Mouse (Mus musculus): ENCODE results near the gene Cdhr5. TPM values are rescaled to one million over a fixed set of nuclear protein-coding genes. Genes with fewer than 3 reads are reported as not detected.

The Cdhr5 gene
- 0.07 and 0.11 TPM in 2 replicates for polyA plus RNA-seq (2015; fragmentation: Nextera tagmentation; extraction: Ambion mirVana)

DNA sequence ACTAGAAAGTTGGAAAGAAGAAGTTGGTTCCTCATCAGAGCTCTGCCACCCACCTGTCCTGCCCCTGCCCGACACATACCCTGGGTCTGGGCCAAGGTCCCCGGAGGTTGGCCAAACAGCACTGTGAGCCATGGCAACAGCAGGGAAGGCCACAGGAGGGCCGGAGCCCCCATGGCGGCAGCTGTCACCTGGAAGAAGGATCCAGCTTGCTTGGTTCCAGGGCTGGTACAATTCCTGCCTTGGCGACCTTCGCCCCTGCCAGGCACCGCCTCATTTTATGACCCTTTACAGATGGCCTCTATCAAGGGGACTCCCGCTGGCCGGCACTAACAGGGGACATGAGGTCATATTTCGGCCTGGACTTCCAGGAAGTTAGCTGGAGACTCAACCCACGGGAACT lies at the start of gene Cdhr5:
Gene Cdhr5 (minus strand): TSS at position 241 of the 400 bp plus-strand sequence.

GRCm38 (mm10) chr7:141291921-141292582 lies 15.5 kb upstream of the Cdhr5 start, which contains the start of gene Drd4:
TSS of gene Drd4 (plus strand) at chr7:141292006.

DNA sequence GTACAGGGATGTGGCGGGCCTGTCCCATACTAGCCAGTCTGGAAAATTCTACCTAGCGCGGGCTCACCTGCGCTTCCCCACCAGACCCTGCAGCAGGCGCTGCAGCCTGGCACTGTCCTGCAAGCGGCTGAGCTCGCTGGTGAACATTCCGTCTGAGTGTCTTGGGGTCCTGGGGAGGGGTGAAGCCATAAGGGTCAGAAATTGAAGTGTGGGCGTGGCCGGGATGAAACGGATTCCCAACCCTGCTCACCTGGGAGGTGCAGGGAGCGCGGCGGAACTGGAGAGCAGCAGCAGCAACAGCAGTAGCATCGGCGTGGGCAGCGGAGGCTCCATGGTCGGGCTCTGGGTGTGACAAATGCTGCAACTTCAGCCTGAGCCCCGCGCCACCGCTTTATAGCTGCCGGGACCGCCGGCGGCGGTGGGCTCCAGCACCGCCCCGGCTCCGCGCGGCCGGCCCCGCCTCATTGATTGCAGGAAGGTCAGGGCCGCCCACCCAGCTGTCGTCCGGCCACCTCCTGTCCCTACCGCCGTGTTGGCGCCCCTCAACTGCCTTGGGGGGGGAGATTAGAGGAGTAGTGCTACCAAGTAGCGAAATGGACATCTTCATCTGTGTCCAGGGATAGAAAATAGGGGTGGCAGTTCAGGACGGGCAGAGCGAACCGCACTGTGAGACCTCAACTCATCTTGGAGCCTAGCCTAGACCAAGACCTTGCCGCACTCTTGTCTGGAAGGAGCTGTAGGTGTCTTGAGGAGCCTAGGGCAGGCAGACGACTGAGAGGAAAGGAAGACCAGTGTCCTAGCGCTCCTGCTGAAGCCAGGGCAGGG lies 2.4 kb upstream of the Cdhr5 start, which contains the start of gene Sct:
Gene Sct (minus strand): TSS at position 368 of the 825 bp plus-strand sequence.

GRCm38 (mm10) chr7:141265739-141266561 lies 10.6 kb downstream of the Cdhr5 start, which contains the start of gene Irf7:
TSS of gene Irf7 (minus strand) at chr7:141266481.

DNA sequence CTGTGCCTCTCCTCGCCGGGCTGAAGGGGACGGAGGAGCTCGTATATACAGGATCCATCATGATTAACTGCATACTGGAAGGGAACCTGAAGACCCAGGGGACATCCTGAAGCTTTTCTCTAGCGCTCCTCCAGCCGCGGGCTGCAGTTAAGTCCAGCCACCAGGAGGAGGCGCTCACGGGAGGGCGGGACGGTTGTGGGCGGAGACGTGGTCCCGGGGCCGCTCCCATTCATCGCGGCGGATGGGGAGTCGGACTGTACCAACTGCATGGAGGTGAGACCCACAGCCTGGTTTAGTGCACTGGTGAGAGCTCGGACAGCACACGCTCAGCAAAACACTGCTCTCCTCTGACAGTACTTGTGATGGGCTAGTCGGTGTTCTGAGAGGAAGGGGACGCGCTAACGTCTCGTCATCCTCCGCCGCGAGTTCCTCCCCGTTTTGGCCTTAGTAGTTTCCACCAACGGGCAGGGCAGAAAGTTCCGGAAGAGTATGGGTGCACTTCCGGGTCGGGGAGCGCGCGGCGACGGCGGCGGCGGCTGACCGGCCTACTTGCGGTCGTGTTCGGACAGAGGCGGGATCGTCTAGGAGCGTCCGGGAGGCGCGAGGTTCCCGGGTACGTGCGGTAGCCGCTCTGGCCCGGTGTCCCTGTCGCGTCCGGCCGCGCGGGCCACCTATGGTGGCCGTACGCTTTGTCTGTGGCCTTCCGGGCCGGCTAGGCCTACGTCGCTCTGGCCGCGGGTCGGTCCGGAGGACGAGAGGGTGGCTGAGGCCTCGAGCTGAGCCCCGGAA lies 48.1 kb downstream of the Cdhr5 start, which contains the start of gene Phrf1:
Gene Phrf1 (plus strand): TSS at position 506 of the 789 bp plus-strand sequence.

MicroRNAs encoded within 50 kb of the gene (microRNA counts, 519-probe panel; counts per million panel counts)
- microRNA mmu-miR-210: 6,251 counts per million, percentile 53 among the panel's probes with 10 or more counts

Other genes with a start within 250 kb of the Cdhr5 start
- gene Gm17387, start 247.7 kb downstream of the Cdhr5 start, polyA plus RNA-seq (2015; fragmentation: Nextera tagmentation; extraction: Ambion mirVana): not detected in 2 replicates
- 0.29 and 0.49 TPM in 2 replicates for gene B4galnt4, start 215.7 kb downstream of the Cdhr5 start, polyA plus RNA-seq (2015; fragmentation: Nextera tagmentation; extraction: Ambion mirVana)
- gene Pkp3, start 198.6 kb downstream of the Cdhr5 start, polyA plus RNA-seq (2015; fragmentation: Nextera tagmentation; extraction: Ambion mirVana): 2.2 and 3.6 TPM in 2 replicates
- gene Sigirr, start 176.2 kb downstream of the Cdhr5 start, polyA plus RNA-seq (2015; fragmentation: Nextera tagmentation; extraction: Ambion mirVana): 8.6 and 9.9 TPM in 2 replicates
- gene Ano9, start 159.0 kb downstream of the Cdhr5 start, polyA plus RNA-seq (2015; fragmentation: Nextera tagmentation; extraction: Ambion mirVana): 0.29 and 0.60 TPM in 2 replicates
- gene Ptdss2, start 154.4 kb downstream of the Cdhr5 start, polyA plus RNA-seq (2015; fragmentation: Nextera tagmentation; extraction: Ambion mirVana): 137 and 167 TPM in 2 replicates
- 61.3 and 72.7 TPM in 2 replicates for gene Rnh1, start 103.9 kb downstream of the Cdhr5 start, polyA plus RNA-seq (2015; fragmentation: Nextera tagmentation; extraction: Ambion mirVana)
- gene Hras, start 82.8 kb downstream of the Cdhr5 start, polyA plus RNA-seq (2015; fragmentation: Nextera tagmentation; extraction: Ambion mirVana): 62.2 and 63.7 TPM in 2 replicates
- 4.3 and 4.7 TPM in 2 replicates for gene Lrrc56, start 82.6 kb downstream of the Cdhr5 start, polyA plus RNA-seq (2015; fragmentation: Nextera tagmentation; extraction: Ambion mirVana)
- gene Lmntd2, start 62.7 kb downstream of the Cdhr5 start, polyA plus RNA-seq (2015; fragmentation: Nextera tagmentation; extraction: Ambion mirVana): 0.22 and 0.33 TPM in 2 replicates
- gene Rassf7, start 60.9 kb downstream of the Cdhr5 start, polyA plus RNA-seq (2015; fragmentation: Nextera tagmentation; extraction: Ambion mirVana): 9.9 and 12.2 TPM in 2 replicates
- gene Phrf1, start 48.0 kb downstream of the Cdhr5 start, polyA plus RNA-seq (2015; fragmentation: Nextera tagmentation; extraction: Ambion mirVana): 32.7 and 37.2 TPM in 2 replicates
- 32.5 and 46.0 TPM in 2 replicates for gene Irf7, start 10.3 kb downstream of the Cdhr5 start, polyA plus RNA-seq (2015; fragmentation: Nextera tagmentation; extraction: Ambion mirVana)
- 10.2 and 15.9 TPM in 2 replicates for gene Sct, start 2.3 kb upstream of the Cdhr5 start, polyA plus RNA-seq (2015; fragmentation: Nextera tagmentation; extraction: Ambion mirVana)
- 0.10 and 0.55 TPM in 2 replicates for gene Drd4, start 15.2 kb upstream of the Cdhr5 start, polyA plus RNA-seq (2015; fragmentation: Nextera tagmentation; extraction: Ambion mirVana)
- 26.7 and 31.4 TPM in 2 replicates for gene Deaf1, start 50.9 kb upstream of the Cdhr5 start, polyA plus RNA-seq (2015; fragmentation: Nextera tagmentation; extraction: Ambion mirVana)
- 25.3 and 26.4 TPM in 2 replicates for gene Tmem80, start 51.0 kb upstream of the Cdhr5 start, polyA plus RNA-seq (2015; fragmentation: Nextera tagmentation; extraction: Ambion mirVana)
- 1.6 and 2.0 TPM in 2 replicates for gene Eps8l2, start 62.1 kb upstream of the Cdhr5 start, polyA plus RNA-seq (2015; fragmentation: Nextera tagmentation; extraction: Ambion mirVana)
- 532 and 557 TPM in 2 replicates for gene Taldo1, start 115.4 kb upstream of the Cdhr5 start, polyA plus RNA-seq (2015; fragmentation: Nextera tagmentation; extraction: Ambion mirVana)
- 27.9 and 38.0 TPM in 2 replicates for gene Gatd1, start 137.3 kb upstream of the Cdhr5 start, polyA plus RNA-seq (2015; fragmentation: Nextera tagmentation; extraction: Ambion mirVana)
- 0.17 TPM in 1 of 2 replicates, not detected in the other for gene Cend1, start 152.7 kb upstream of the Cdhr5 start, polyA plus RNA-seq (2015; fragmentation: Nextera tagmentation; extraction: Ambion mirVana)
- gene Slc25a22, start 161.1 kb upstream of the Cdhr5 start, polyA plus RNA-seq (2015; fragmentation: Nextera tagmentation; extraction: Ambion mirVana): 9.6 and 12.0 TPM in 2 replicates
- gene Pidd1, start 167.2 kb upstream of the Cdhr5 start, polyA plus RNA-seq (2015; fragmentation: Nextera tagmentation; extraction: Ambion mirVana): 11.9 and 14.1 TPM in 2 replicates
- 1,725 and 1,765 TPM in 2 replicates for gene Rplp2, start 170.6 kb upstream of the Cdhr5 start, polyA plus RNA-seq (2015; fragmentation: Nextera tagmentation; extraction: Ambion mirVana)
- gene Pnpla2, start 178.4 kb upstream of the Cdhr5 start, polyA plus RNA-seq (2015; fragmentation: Nextera tagmentation; extraction: Ambion mirVana): 23.6 and 27.5 TPM in 2 replicates
- 12.7 and 15.8 TPM in 2 replicates for gene Cracr2b, start 184.3 kb upstream of the Cdhr5 start, polyA plus RNA-seq (2015; fragmentation: Nextera tagmentation; extraction: Ambion mirVana)
- 9.2 and 10.5 TPM in 2 replicates for gene Cd151, start 190.6 kb upstream of the Cdhr5 start, polyA plus RNA-seq (2015; fragmentation: Nextera tagmentation; extraction: Ambion mirVana)
- 56.8 and 65.1 TPM in 2 replicates for gene Polr2l, start 198.3 kb upstream of the Cdhr5 start, polyA plus RNA-seq (2015; fragmentation: Nextera tagmentation; extraction: Ambion mirVana)
- 65.7 and 84.5 TPM in 2 replicates for gene Tspan4, start 198.5 kb upstream of the Cdhr5 start, polyA plus RNA-seq (2015; fragmentation: Nextera tagmentation; extraction: Ambion mirVana)

Measured in spleen, postnatal 0 days (tissue).